Mouse (Mus musculus) neutrophil, adult 5-6 weeks (primary cell): ENCODE measurements around the gene Scaf1. TPM values are rescaled to one million over a fixed set of nuclear protein-coding genes. Genes with fewer than 3 reads are reported as not detected.

ENCODE experiments used
- ATAC-seq: fragments of 151-379, 151-347 bp; 2 replicates; pipeline ENCODE4 v1.8.0; 2017; ENCODE audit warnings: mild to moderate bottlenecking, moderate TSS enrichment; ENCODE audit not compliant: insufficient number of reproducible peaks, poor library complexity, low FRiP score, severe bottlenecking; ENCODE audit errors: extremely low read depth
- total RNA-seq: library from RNA; stranded (forward); fragments of 200-1000 nt; gene quantifications from 2 replicates; pipeline ENCODE4 v1.2.3, GENCODE M21; 2017

Scaf1 gene
- total RNA-seq = 35.7 and 39.7 TPM in 2 replicates

- ATAC-seq = peak; percentile 78
Measured at GRCm38 (mm10) chr7:45015957-45016612, at the start of gene Scaf1. Scaf1 (minus strand) TSS chr7:45016363.

- peak; percentile 94 for ATAC-seq
Measured at GRCm38 (mm10) chr7:45062239-45062835, 46.2 kb upstream of the Scaf1 start, which contains the start of the genes Nosip and Prrg2. Nosip (plus strand) TSS chr7:45062429. Prrg2 (minus strand) TSS chr7:45062677.

GRCm38 (mm10) chr7:45061532-45062075, 45.4 kb upstream of the Scaf1 start:
- no peak for ATAC-seq

GRCm38 (mm10) chr7:45060632-45061122, 44.5 kb upstream of the Scaf1 start:
- ATAC-seq = no peak

GRCm38 (mm10) chr7:45058607-45059571, 42.7 kb upstream of the Scaf1 start:
- no peak for ATAC-seq

GRCm38 (mm10) chr7:45056972-45057348, 40.8 kb upstream of the Scaf1 start:
- ATAC-seq = no peak

GRCm38 (mm10) chr7:45056329-45056971, 40.3 kb upstream of the Scaf1 start:
- ATAC-seq = no peak

GRCm38 (mm10) chr7:45053931-45054510, 37.9 kb upstream of the Scaf1 start:
- peak; percentile 88 for ATAC-seq

GRCm38 (mm10) chr7:45053117-45053930, 37.2 kb upstream of the Scaf1 start:
- peak; percentile 27 for ATAC-seq

GRCm38 (mm10) chr7:45052862-45053116, 36.6 kb upstream of the Scaf1 start, which contains the start of gene Prr12:
Prr12 (minus strand) TSS chr7:45052881.
- ATAC-seq = no peak

- ATAC-seq = no peak
Measured at GRCm38 (mm10) chr7:45052181-45052861, 36.2 kb upstream of the Scaf1 start.

- no peak for ATAC-seq
Measured at GRCm38 (mm10) chr7:45051601-45051974, 35.4 kb upstream of the Scaf1 start.

- ATAC-seq = no peak
Measured at GRCm38 (mm10) chr7:45050945-45051600, 34.9 kb upstream of the Scaf1 start.

GRCm38 (mm10) chr7:45048923-45049657, 32.9 kb upstream of the Scaf1 start:
- ATAC-seq = no peak

- no peak for ATAC-seq
Measured at GRCm38 (mm10) chr7:45048001-45048890, 32.1 kb upstream of the Scaf1 start.
